Mouse (Mus musculus) midbrain, embryonic 10.5 days (tissue): Measurements from ENCODE around the gene 4932415D10Rik. TPM values are rescaled to one million over a fixed set of nuclear protein-coding genes. Genes with fewer than 3 reads are reported as not detected.

Experiments used
- DNase-seq: peaks from one replicate; pipeline ENCODE4 v3.0.0-alpha.2; 2017; ENCODE audit warnings: low spot score
- H3K27ac ChIP-seq: fragments of 300-500 bp; sonication (generic); replicated peaks from 2 replicates; pipeline ENCODE4 v1.5.1; 2016; ENCODE audit warnings: mild to moderate bottlenecking
- H3K27me3 ChIP-seq: fragments of 300-500 bp; sonication (generic); 2 replicates; pipeline ENCODE4 v1.6.1; 2016; ENCODE audit warnings: low read depth, mild to moderate bottlenecking; ENCODE audit not compliant: poor library complexity, severe bottlenecking
- H3K36me3 ChIP-seq: fragments of 300-500 bp; sonication (generic); 2 replicates; pipeline ENCODE4 v1.6.1; 2016; ENCODE audit warnings: mild to moderate bottlenecking, moderate library complexity
- H3K4me1 ChIP-seq: fragments of 300-500 bp; sonication (generic); 2 replicates; pipeline ENCODE4 v1.6.1; 2016
- H3K4me3 ChIP-seq: fragments of 300-500 bp; sonication (generic); 2 replicates; pipeline ENCODE4 v1.5.1; 2016; ENCODE audit warnings: mild to moderate bottlenecking, moderate library complexity
- H3K9me3 ChIP-seq: fragments of 300-500 bp; sonication (generic); replicated peaks from 2 replicates; pipeline ENCODE4 v1.6.1; 2016; ENCODE audit warnings: mild to moderate bottlenecking
- WGBS: fragments of 180-500 bp; shearing (Covaris S2); methylation state at CpG from one replicate; pipeline ENCODE4 v1.1.7; 2016; 5-methylcytosine and 5-hydroxymethylcytosine counted together
- polyA plus RNA-seq: library from polyadenylated mRNA; unstranded; fragments of >200 nt; fragmentation: Nextera tagmentation; extraction: Ambion mirVana; gene quantifications from 2 replicates; pipeline ENCODE4 v1.2.1, GENCODE M21; 2016

4932415D10Rik gene
- not detected in 2 replicates for polyA plus RNA-seq

DNA sequence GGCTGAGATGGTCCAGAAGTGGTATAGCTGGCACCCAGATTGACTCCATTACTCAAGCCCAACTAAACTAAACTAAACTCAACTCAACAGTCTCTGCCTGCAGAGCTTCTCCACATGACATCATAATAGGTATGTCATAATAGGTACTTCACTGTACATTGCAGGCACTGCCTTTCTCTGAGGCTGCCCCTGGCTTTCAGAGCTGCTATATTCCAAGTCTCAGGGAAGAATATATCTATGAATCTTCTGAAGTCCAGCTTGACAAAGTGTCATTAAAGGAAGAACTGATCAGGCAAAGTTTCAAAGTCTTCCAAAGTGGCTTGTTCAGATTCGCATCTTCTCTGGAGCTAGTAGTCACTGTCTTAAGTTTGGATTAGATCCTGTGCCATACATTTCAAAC, at the start of gene 4932415D10Rik:
4932415D10Rik (minus strand) TSS at position 101 of the 400 bp plus-strand sequence.
- H3K9me3 ChIP-seq, result peaks cover 32% of the 10 kb centered on the region; the same call in 1 of the 2 replicates
- no peak within 1 kb of the TSS for H3K4me3 ChIP-seq
- H3K4me1 ChIP-seq, result no peaks in the 10 kb centered on the region
- WGBS, result 92% methylated on average over 1 of the region's 1 CpGs
- H3K36me3 ChIP-seq, result no peaks in the 10 kb centered on the region
- no peak within 1 kb of the TSS for H3K27ac ChIP-seq
- no peaks in the 10 kb centered on the region for H3K27me3 ChIP-seq
- DNase-seq, result no peak

DNA sequence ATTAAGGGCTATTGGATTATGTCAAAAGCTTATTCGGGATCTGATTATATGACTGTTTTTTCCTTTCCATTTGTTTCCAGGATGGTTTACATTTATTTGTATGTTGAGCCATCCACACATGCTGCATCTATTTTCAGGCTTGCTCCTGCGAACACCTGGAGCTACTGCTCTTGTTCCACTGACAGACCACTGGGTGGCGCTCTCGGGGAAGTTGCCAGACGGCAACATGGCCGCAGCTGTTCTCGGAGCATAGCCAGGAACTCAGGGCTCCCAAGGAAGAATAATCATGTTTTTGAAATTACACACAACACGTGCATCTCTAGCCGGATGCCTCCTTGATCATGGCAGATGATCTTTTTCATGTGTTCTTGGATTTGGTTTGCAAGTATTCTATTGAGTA, 45.5 kb upstream of the 4932415D10Rik start:
- H3K27me3 ChIP-seq, result no peaks in the 10 kb centered on the region
- no peak overlapping the region for H3K27ac ChIP-seq
- no peak overlapping the region for H3K4me3 ChIP-seq
- peaks cover 49% of the 10 kb centered on the region for H3K36me3 ChIP-seq
- no peak for DNase-seq
- H3K4me1 ChIP-seq, result no peaks in the 10 kb centered on the region
- WGBS, result 84% methylated on average over 9 of the region's 9 CpGs
- H3K9me3 ChIP-seq, result peaks cover 83% of the 10 kb centered on the region

DNA sequence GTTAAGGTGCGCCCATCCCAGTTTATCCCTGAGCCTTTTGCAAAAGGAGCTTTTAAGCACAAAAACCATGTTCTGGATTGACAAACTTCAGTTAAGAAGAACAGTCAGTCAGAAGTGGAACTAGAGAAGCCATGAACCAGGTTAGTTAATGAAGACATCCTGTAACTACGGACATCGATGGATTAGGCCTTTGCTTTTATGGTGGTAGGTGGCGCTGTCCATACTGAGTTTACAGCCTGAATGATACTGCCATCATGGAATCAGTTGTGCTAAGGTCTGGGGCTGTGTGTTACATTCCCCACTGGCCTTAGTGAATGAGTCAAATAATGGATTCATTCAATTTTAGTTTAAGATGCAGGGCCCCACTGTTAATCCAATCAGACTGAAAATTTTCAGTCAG, 39.0 kb upstream of the 4932415D10Rik start:
- peaks cover 6% of the 10 kb centered on the region; the same call in 1 of the 2 replicates for H3K4me1 ChIP-seq
- H3K27ac ChIP-seq, result no peak overlapping the region
- DNase-seq, result no peak
- H3K4me3 ChIP-seq, result no peak overlapping the region
- H3K27me3 ChIP-seq, result no peaks in the 10 kb centered on the region
- H3K9me3 ChIP-seq, result peaks cover 50% of the 10 kb centered on the region
- H3K36me3 ChIP-seq, result peaks cover 37% of the 10 kb centered on the region
- WGBS, result 96% methylated on average over 4 of the region's 4 CpGs

DNA sequence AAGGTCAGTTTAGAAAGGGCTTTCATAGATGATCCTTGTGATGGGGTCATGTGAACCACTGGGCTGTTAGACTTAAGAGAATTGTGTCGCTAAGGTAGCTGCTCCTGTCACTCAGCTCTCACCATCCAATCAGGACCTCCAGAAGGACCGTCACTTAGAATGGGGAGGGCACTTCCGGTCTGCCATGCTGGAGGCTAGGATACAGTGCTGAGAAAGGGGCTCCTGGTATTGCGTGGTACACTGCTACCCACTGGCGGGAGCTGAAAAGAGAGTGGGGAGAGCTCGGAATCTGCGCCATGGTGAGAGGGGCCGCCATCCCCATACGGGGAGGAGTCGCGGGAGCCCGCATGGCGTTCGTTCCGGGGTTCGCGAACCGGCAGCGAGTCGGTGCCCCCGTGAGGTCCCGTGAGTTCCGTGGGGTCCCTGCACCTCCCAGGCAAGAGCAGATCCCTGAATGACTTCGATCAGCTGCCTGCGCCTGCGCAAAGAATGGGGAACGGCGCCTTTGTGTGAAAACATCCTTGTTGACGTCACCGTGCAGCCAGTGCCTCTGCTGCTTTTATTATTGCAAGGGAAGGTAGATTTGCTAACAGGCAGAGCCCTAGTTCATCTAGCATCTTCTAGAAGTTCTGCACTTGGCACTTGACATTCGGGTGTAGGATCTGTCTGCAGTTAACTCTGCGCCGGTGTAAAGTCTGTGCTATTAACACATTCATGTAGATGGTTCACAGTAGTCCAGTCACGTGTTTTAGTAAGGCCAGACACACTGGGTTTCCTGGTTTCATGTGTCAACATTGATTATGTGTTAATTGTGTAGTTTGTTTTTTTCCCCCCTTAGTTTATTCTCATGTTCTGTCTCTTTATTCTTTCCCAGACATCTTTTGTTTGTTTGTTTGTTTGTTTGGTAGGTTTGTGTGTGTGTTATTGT, 38.0 kb upstream of the 4932415D10Rik start, which contains the start of gene Gm4924:
Gm4924 (plus strand) TSS at position 173 of the 928 bp plus-strand sequence.
- peaks cover 6% of the 10 kb centered on the region; the same call in 1 of the 2 replicates for H3K4me1 ChIP-seq
- DNase-seq, result peak; percentile 86
- no peaks in the 10 kb centered on the region for H3K27me3 ChIP-seq
- WGBS, result 6% methylated on average over 34 of the region's 34 CpGs
- peaks cover 32% of the 10 kb centered on the region for H3K36me3 ChIP-seq
- H3K9me3 ChIP-seq, result peaks cover 45% of the 10 kb centered on the region
- H3K4me3 ChIP-seq, result peak within 1 kb of the TSS; percentile 71
- H3K27ac ChIP-seq, result peak within 1 kb of the TSS; percentile 96

DNA sequence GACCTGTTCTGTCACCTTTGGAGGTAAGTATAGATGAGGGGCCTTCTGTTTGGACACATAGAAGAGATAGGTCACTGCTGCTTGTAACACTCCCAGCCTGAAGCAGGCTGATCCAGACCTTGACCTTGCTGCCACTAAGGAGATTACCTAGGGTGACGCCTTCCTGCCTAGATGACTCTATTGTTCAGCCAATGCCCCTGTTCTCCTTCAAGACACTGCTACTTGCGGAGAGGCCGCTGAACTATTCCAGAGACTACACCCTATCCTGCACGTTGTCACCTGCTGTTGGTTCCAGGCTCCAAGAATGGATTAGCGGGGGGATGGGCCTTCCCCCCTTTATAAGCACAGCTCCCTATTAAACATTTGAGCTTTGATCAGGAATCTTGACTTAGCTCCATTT, 13.4 kb upstream of the 4932415D10Rik start:
- peaks cover 17% of the 10 kb centered on the region; the same call in 1 of the 2 replicates for H3K9me3 ChIP-seq
- H3K36me3 ChIP-seq, result no peaks in the 10 kb centered on the region
- H3K27ac ChIP-seq, result no peak overlapping the region
- 84% methylated on average over 5 of the region's 5 CpGs for WGBS
- no peaks in the 10 kb centered on the region for H3K27me3 ChIP-seq
- no peak for DNase-seq
- H3K4me3 ChIP-seq, result no peak overlapping the region
- no peaks in the 10 kb centered on the region for H3K4me1 ChIP-seq

DNA sequence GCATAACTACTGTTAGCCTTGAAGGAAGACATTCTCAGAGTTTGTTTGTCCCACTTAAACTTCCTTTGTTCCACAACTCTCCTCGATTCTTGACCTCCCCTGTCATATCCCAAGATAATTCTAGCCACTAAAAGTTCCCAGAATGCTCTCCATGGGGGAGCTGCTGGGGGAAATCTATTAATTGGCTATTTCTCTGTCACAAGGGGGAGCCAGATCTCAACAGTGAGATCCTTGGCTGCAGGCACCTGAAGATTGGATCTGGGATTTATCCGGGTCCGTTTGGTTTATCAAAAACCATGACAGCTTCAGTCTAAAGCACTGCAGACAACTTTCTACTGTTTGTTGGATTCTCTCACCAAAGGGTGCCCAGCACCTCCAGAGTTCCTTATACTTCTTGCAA, 3.8 kb upstream of the 4932415D10Rik start:
- DNase-seq, result no peak
- 70% methylated on average over 3 of the region's 3 CpGs for WGBS
- no peak overlapping the region for H3K27ac ChIP-seq
- H3K4me3 ChIP-seq, result no peak overlapping the region
- H3K9me3 ChIP-seq, result peaks cover 36% of the 10 kb centered on the region; the same call in 1 of the 2 replicates
- H3K27me3 ChIP-seq, result no peaks in the 10 kb centered on the region
- no peaks in the 10 kb centered on the region for H3K36me3 ChIP-seq
- H3K4me1 ChIP-seq, result no peaks in the 10 kb centered on the region

DNA sequence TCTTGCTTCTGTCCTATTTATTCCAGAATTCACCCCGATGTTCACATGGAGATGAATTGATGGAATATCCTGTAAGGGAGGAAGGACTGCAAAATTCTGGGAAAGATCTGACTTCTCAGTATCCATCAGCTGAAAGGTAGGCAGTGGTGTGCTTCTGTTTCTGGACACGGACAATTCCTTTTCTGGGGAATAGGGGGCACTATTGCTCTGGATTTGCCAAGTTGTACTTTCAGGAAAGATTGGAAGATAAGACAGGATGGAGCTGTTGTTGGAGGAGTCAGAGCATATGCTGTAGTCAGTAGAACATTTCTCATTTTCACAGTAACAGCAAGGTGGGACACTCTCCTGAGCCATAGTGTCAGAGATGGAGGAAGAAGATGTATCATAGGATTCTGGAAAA, 19.9 kb downstream of the 4932415D10Rik start:
- Histone ChIP-seq H3K9me3 (peaks cover 49% of the 10 kb centered on the region; the same call in 1 of the 2 replicates), H3K4me1 (no peaks in the 10 kb centered on the region), H3K36me3 (no peaks in the 10 kb centered on the region), H3K27me3 (no peaks in the 10 kb centered on the region), H3K4me3 (no peak overlapping the region), H3K27ac (no peak overlapping the region)
- WGBS, result 56% methylated on average over 2 of the region's 2 CpGs
- no peak for DNase-seq

DNA sequence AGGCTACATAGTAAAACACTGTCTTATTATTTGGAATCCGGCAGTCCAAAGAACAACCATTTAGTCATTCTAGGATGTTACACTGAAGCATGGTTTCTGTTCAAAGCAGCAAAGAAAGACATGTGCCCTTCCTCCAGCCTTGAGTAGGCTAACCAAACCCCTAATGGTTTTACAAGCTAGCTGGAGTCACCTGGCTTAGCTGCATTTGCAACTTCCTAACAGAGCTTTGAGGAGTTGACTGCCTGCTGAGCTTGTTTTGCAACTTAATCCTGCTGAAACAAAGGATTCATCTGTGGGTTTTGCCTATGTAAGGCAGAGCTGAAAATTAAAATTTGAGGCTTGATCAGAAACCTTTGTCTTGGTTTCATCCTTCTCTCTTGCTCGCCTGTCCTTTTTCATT, 59.1 kb downstream of the 4932415D10Rik start:
- Histone ChIP-seq H3K36me3 (no peaks in the 10 kb centered on the region), H3K4me3 (no peak overlapping the region), H3K27ac (no peak overlapping the region), H3K27me3 (no peaks in the 10 kb centered on the region), H3K4me1 (no peaks in the 10 kb centered on the region), H3K9me3 (peaks cover 15% of the 10 kb centered on the region)
- DNase-seq, result no peak
- WGBS, result 82% methylated on average over 2 of the region's 2 CpGs

DNA sequence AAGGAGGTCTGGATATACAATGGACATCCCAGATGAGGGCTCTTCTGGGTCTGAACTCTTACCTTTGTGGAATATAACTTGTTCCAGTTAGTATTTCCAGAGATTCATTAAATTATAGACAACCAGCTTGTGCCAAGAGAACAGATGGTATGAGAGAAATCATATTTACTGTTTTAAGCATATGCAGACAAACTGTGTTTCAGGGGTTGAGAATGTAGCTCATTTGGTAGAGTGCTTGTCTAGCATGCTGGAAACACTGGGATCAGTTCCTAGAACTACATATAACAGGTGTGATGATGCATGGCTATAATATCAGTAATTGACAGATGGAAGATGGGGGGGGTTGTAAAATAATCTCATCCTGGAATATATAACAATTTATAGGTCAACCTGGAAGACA, 71.4 kb downstream of the 4932415D10Rik start:
- H3K27ac ChIP-seq, result no peak overlapping the region
- no peaks in the 10 kb centered on the region for H3K27me3 ChIP-seq
- DNase-seq, result no peak
- H3K9me3 ChIP-seq, result peaks cover 6% of the 10 kb centered on the region; the same call in 1 of the 2 replicates
- peaks cover 8% of the 10 kb centered on the region for H3K4me1 ChIP-seq
- no peak overlapping the region for H3K4me3 ChIP-seq
- no peaks in the 10 kb centered on the region for H3K36me3 ChIP-seq

DNA sequence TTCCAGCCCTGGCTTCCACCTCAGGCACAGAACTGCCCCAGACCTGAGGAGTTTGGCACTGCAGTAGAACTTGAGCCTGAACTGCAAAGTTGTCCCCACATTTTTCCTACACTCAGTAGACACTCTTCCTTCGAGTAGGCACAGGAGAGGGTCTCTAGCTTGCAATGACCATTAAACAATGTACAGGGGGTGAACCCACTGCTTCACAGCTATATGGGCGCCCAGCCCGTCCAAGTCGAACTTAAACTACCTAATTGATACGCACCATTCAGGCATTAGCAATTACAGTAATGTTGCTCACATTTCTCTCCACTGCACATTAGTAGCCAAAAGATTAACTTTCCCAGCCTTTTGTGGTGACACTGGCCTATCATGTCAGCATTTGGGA, 75.0 kb downstream of the 4932415D10Rik start:
- Histone ChIP-seq H3K36me3 (peaks cover 24% of the 10 kb centered on the region), H3K4me1 (peaks cover 10% of the 10 kb centered on the region), H3K9me3 (peaks cover 29% of the 10 kb centered on the region), H3K27me3 (no peaks in the 10 kb centered on the region), H3K27ac (peak overlapping the region; percentile 91), H3K4me3 (peak overlapping the region; percentile 78)
- 75% methylated on average over 5 of the region's 5 CpGs for WGBS
- DNase-seq, result no peak

DNA sequence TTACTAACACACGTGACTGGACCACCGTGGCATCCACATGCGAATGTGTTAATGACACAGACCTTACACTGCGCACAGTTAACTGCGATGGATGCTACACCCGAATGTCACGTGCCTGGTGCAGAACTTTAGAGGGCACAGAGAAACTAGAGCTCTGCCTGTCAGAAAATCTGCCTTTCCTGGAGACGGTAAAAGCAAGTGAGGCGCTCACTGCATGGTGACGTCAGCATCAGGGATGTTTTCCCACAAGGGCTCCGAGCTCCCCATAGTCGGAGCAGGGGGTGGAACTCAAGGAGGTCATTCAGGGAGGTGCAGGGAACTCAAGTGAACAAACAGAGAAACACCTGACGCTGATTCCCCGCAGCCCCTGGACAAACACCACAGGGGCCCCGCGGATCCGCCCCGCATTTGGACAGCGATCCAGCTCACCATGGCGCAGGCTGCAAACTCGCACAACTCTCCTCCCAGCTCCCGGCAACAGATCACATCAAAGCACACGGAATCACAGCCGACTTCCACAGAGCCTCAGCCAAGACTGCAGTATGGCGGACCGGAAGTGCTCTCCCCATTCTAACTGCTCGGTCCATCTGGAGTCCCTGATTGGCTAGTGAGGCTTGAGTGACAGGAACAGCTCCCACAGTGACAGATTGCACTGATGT, 75.5 kb downstream of the 4932415D10Rik start, which contains the start of gene Zfp938:
Zfp938 (minus strand) TSS at position 539 of the 659 bp plus-strand sequence.
- WGBS, result 5% methylated on average over 27 of the region's 27 CpGs
- peaks cover 34% of the 10 kb centered on the region for H3K9me3 ChIP-seq
- H3K27me3 ChIP-seq, result no peaks in the 10 kb centered on the region
- DNase-seq, result peak; percentile 84
- peak within 1 kb of the TSS; percentile 78 for H3K4me3 ChIP-seq
- H3K36me3 ChIP-seq, result peaks cover 29% of the 10 kb centered on the region
- peaks cover 10% of the 10 kb centered on the region for H3K4me1 ChIP-seq
- H3K27ac ChIP-seq, result peak within 1 kb of the TSS; percentile 91
